Mouse (Mus musculus): ENCODE data around the gene Eaf2.

DNA sequence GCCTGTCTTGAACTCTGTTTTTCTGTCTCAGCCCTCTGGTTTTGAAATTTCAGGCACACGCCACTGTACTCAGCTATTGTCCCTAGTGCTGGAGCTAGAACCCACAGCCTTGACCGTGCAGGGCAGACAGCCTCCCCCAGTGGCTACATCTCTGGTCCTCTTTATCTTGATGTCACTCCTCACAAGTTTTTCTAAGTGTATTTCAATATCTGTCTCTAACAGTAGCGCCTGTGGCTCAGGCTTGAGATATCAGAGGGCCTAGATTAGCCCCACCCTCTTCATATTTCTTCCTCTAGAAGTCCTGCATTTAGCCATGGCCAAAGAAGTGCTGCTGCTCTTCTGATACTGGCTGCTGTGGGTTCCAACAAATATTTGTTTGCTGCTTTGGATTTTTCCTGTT is 15.8 kb upstream of the Eaf2 start:
- TF ChIP-seq CTCF (IDR thresholded peaks at IDR 0.05 in 2 of 3, conservative IDR thresholded peaks at IDR 0.05 in 1 of 3; ENCODE audit: control insufficient read depth in 1 of 3, insufficient read depth in 1 of 3, low read depth in 2 of 3, low read length in 3 of 3, poor library complexity in 1 of 3, severe bottlenecking in 1 of 3) (no peak), MYB (IDR thresholded peaks at IDR 0.05; ENCODE audit: low read depth, low read length) (no peak), ELF1 (IDR thresholded peaks at IDR 0.05; ENCODE audit: low read depth, low read length) (no peak), E2F4 (IDR thresholded peaks at IDR 0.05; ENCODE audit: borderline replicate concordance, low read depth, low read length) (no peak), ZKSCAN1 (IDR thresholded peaks at IDR 0.05; ENCODE audit: low read depth, low read length) (no peak), HCFC1 (IDR thresholded peaks at IDR 0.05; ENCODE audit: low read depth, low read length) (no peak), USF2 (IDR thresholded peaks at IDR 0.05; ENCODE audit: borderline replicate concordance in 1 of 2, insufficient read depth in 1 of 2, low read depth in 1 of 2, low read length in 2 of 2) (no peak), TCF12 (IDR thresholded peaks at IDR 0.05; ENCODE audit: low read depth, low read length) (peak; percentile 95), KAT2A (conservative IDR thresholded peaks at IDR 0.05; ENCODE audit: low read depth, low read length) (no peak), NRF1 (IDR thresholded peaks at IDR 0.05; ENCODE audit: insufficient read depth, low read depth, low read length, poor library complexity, severe bottlenecking) (no peak), UBTF (IDR thresholded peaks at IDR 0.05; ENCODE audit: borderline replicate concordance, insufficient read depth, low read depth, low read length) (no peak), MXI1 (IDR thresholded peaks at IDR 0.05; ENCODE audit: low read depth, low read length) (no peak)
